Mouse (Mus musculus) ES-CJ7 (cell line): ENCODE results near the gene Kcnd3.
A peak's percentile ranks its signal among the peaks of the same experiment; 100 is the strongest.

Experiments used
- DNase-seq: peaks from one replicate; pipeline ENCODE4 v3.0.0; 2011; ENCODE audit warnings: low read depth, low spot score

Kcnd3 gene

DNA sequence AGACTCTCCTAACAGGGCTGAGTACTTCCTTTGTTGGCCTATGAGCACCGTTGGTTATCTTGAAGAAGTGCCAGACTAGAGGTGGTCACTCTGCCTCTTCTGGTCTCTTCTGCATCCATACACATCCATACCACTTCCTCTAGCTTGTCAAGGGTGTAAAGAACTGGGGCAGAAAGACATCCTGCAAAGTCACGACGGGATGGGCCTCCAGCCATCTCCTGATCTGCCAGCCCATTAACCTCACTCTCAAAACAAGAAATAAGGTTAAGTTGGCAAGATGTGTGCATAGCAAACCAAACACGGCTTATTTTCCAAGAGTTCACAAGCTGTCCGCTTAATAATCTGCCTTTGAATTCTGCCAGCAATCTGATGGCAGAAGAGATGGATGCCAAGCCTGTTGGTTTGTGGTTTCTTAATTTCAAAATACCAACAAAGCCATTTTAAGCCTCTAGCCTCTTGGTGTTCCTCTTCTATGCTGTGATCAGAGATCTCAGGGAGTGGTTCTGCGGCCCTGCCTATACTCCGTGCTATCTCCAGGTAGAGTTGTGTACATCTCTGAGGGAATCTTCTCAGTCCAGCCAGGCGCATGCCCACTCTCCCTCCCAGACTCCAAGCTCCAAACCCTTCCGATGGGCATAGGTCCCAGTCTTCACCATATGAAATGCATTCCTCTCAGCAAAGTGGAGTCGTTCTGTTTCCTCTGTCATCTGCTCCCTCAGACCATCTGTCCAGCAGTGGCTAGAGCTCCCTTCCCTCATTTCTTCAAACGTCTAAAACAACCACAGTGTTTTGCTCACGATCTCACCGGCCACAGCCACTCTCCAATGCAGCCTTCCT is 201.6 kb downstream of the Kcnd3 start:
- DNase-seq, result no peak

- no peak for DNase-seq
These were observed 203.0 kb downstream of the Kcnd3 start for GRCm38 (mm10) chr3:105655031-105655585.

DNA sequence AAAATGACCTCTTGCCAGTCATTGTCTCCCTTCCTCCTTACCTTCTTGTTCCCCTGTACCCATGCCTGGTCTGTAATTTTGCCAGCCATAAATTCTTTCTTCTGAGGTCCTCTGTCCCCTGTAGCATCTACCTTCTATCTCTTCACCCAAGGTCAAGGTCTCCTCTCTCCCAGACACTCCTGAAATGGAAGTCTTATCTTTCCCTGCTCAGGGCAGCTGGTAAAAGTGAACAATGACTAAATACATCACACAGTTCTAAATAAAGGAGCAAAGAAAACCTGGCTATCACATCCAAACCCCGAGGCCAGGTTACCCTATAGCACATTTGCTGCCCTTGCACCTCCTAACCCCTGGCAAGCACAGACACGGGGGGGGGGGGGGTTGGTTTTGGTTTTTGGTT is 208.4 kb downstream of the Kcnd3 start:
- no peak for DNase-seq

GRCm38 (mm10) chr3:105663043-105663442 is 210.9 kb downstream of the Kcnd3 start:
- DNase-seq, result no peak

GRCm38 (mm10) chr3:105665105-105665765 is 213.1 kb downstream of the Kcnd3 start:
- no peak for DNase-seq

- peak; percentile 8 for DNase-seq
These were observed 214.9 kb downstream of the Kcnd3 start for GRCm38 (mm10) chr3:105666996-105667523.

GRCm38 (mm10) chr3:105668161-105668560 is 216.0 kb downstream of the Kcnd3 start:
- DNase-seq, result no peak

GRCm38 (mm10) chr3:105669776-105670175 is 217.6 kb downstream of the Kcnd3 start:
- DNase-seq, result no peak

- DNase-seq, result no peak
These were observed 218.7 kb downstream of the Kcnd3 start for GRCm38 (mm10) chr3:105670801-105671200.

DNA sequence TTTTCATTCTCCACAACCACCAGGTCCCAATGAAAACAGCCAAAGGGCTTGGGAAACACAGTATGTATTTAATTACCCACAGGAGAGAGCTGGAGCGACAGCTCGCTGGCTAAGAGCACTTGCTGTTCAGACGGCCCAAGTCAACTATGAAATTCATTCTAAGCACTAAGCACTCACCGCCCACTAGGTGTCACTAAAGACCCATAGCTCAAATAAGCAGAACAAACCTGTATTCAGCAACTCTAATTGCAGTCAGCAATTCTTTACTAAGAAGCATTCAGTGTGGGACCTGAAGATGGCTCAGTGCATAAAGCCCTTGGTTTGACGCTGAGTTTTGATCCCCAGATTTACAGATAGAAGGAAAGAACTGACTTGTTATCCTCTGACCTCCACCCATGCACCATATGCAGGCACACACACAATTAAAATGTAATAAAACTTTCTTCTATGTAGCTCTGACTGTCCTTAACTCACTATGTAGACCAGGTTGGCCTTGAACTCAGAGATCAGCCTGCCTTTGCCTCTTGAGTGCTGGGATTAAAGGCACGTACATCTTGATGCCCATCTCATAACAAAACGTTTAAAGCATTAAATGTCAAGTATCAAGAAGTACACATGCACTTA is 222.6 kb downstream of the Kcnd3 start:
- peak; percentile 77 for DNase-seq

DNA sequence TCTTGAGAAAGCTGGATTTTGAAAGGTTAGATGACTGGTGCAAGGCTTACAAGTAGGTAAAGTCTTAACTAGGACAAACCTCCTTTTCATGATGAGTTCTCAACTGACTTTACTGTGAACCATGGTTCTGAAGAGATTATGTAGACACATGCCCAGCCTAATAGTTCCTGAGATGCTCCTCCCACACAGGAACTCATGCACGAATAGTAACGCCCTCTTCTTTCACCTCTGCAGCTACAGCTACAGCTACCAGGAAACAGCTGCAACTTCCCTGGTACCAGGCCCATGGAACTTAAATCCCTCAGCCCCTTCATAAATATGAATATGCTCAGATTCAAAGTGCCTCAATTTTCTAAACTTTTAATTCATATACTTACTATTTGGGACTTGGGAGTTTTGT is 223.8 kb downstream of the Kcnd3 start:
- DNase-seq, result no peak

- no peak for DNase-seq
These were observed 228.2 kb downstream of the Kcnd3 start for GRCm38 (mm10) chr3:105680346-105680745.

GRCm38 (mm10) chr3:105686394-105687323 is 234.5 kb downstream of the Kcnd3 start:
- DNase-seq, result peak; percentile 72

DNA sequence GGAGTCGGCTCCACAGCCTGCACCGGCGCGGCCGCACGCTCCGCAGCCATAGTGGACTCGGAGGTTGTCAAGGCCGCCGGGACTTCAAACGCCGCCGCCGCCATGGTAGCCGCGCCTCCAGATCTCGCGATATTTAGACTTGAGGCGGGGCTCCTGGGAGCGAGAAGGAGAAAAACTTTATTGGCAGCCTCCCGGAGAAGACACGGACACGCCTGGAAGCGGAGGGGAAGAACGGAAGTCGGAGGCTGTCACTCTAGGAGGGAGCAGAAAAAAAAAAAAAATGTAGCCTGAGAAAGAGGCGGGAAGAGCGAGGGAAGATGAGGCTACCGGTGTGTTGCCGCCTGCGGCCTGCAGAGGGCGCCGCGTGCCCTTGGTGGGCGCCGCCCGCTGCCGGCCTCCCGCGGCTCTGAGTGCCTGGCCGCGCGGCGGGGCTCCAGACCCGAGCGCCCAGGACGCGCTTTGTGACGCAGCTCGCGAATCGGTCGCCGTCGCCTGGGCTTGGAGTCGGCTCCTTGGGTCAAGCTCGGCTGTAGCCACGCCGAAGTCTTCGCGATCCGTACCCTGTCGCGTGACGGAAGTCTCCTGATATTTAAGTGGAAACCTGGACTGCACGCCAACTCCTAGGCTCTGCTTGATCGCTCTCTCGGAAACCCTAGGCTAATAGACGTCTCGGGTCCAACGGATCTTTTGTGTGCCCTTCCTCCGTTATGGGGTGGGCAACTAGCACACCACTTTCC is 235.4 kb downstream of the Kcnd3 start, which contains the start of gene Ddx20:
Gene Ddx20, minus strand, starts transcription at position 251 of the 737 bp plus-strand sequence.
- DNase-seq, result peak; percentile 98

DNA sequence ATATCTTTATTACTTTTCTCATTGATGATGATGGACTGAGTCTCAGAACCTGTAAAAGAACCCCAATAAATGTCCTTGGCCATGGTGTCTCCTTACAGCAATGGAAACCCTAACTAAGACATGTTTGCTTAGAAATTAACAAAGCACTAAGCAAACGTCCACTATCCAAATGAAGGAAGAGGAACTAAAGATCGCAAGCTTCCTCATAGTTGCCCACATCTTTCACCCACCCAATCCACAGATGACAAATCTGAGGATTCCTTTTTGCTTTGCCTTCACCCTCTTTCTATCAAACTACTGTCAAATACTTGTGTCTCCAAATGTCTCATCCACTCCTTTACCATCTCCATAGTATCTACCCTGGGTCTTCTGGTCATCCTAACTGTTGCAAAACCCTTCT is 236.4 kb downstream of the Kcnd3 start:
- no peak for DNase-seq

GRCm38 (mm10) chr3:105693327-105694080 is 241.4 kb downstream of the Kcnd3 start:
- no peak for DNase-seq

- no peak for DNase-seq
These were observed 243.6 kb downstream of the Kcnd3 start for GRCm38 (mm10) chr3:105695476-105696386.
